Mouse (Mus musculus): ENCODE results near the gene Bag2. TPM values are rescaled to one million over a fixed set of nuclear protein-coding genes. Genes with fewer than 3 reads are reported as not detected.
A peak's percentile ranks its signal among the peaks of the same experiment; 100 is the strongest.
"Not testable (repeated sequence)": the region's sequence is repeated elsewhere in the genome, so short reads cannot be mapped to it uniquely, and the experiment has no call there.

Bag2 gene
- polyA plus RNA-seq, 1 experiment from 2014 or later: 20.8 TPM

GRCm38 (mm10) chr1:33744815-33745214, 12.8 kb downstream of the Bag2 start:
- not testable (repeated sequence) for ATAC-seq (ENCODE audit: low FRiP score, low read depth); H3K27ac ChIP-seq; H3K4me1 ChIP-seq; H3K9ac ChIP-seq; H3K4me3 ChIP-seq; H3K9me3 ChIP-seq; H3K4me2 ChIP-seq (replicated peaks); H3K27me3 ChIP-seq (replicated peaks)
- H3K36me3 ChIP-seq: peaks cover 13% of the 10 kb centered on the region
- 96% methylated on average over 9 of the region's 9 CpGs for WGBS

- H3K9me3 ChIP-seq: no peaks in the 10 kb centered on the region
- no peak for ATAC-seq (ENCODE audit: low FRiP score, low read depth)
- no peaks in the 10 kb centered on the region for H3K27me3 ChIP-seq (replicated peaks)
- no peak overlapping the region for H3K27ac ChIP-seq
- no peaks in the 10 kb centered on the region for H3K4me1 ChIP-seq
- H3K4me2 ChIP-seq (replicated peaks): no peak overlapping the region
- H3K4me3 ChIP-seq: no peak overlapping the region
- WGBS: 22% methylated on average over 8 of the region's 8 CpGs
- no peak overlapping the region for H3K9ac ChIP-seq
- H3K36me3 ChIP-seq: peaks cover 24% of the 10 kb centered on the region
These were observed 14.7 kb downstream of the Bag2 start for GRCm38 (mm10) chr1:33742903-33743302.

GRCm38 (mm10) chr1:33739302-33739701, 18.3 kb downstream of the Bag2 start:
- peak; percentile 73 for ATAC-seq (ENCODE audit: low FRiP score, low read depth)
- no peak overlapping the region for H3K9ac ChIP-seq
- no peak overlapping the region for H3K4me3 ChIP-seq
- peaks cover 50% of the 10 kb centered on the region for H3K36me3 ChIP-seq
- H3K27ac ChIP-seq: no peak overlapping the region
- H3K4me1 ChIP-seq: no peaks in the 10 kb centered on the region
- H3K4me2 ChIP-seq (replicated peaks): no peak overlapping the region
- no peaks in the 10 kb centered on the region for H3K9me3 ChIP-seq
- no peaks in the 10 kb centered on the region for H3K27me3 ChIP-seq (replicated peaks)
- 32% methylated on average over 12 of the region's 12 CpGs for WGBS

- H3K4me2 ChIP-seq (replicated peaks): no peak overlapping the region
- no peak overlapping the region for H3K4me3 ChIP-seq
- H3K27me3 ChIP-seq (replicated peaks): no peaks in the 10 kb centered on the region
- peaks cover 50% of the 10 kb centered on the region for H3K36me3 ChIP-seq
- no peaks in the 10 kb centered on the region for H3K4me1 ChIP-seq
- WGBS: 90% methylated on average over 11 of the region's 11 CpGs
- ATAC-seq (ENCODE audit: low FRiP score, low read depth): no peak
- H3K27ac ChIP-seq: no peak overlapping the region
- no peaks in the 10 kb centered on the region for H3K9me3 ChIP-seq
- no peak overlapping the region for H3K9ac ChIP-seq
These were observed 18.8 kb downstream of the Bag2 start for GRCm38 (mm10) chr1:33738681-33739278.

- 94% methylated on average over 11 of the region's 11 CpGs for WGBS
- Histone ChIP-seq H3K4me1 (no peaks in the 10 kb centered on the region), H3K4me2 (replicated peaks) (no peak overlapping the region), H3K27me3 (replicated peaks) (no peaks in the 10 kb centered on the region), H3K36me3 (peaks cover 50% of the 10 kb centered on the region), H3K4me3 (no peak overlapping the region), H3K27ac (no peak overlapping the region), H3K9me3 (no peaks in the 10 kb centered on the region), H3K9ac (no peak overlapping the region)
- ATAC-seq (ENCODE audit: low FRiP score, low read depth): no peak
These were observed 19.3 kb downstream of the Bag2 start for GRCm38 (mm10) chr1:33738281-33738680.

GRCm38 (mm10) chr1:33734001-33734685, 23.5 kb downstream of the Bag2 start:
- Histone ChIP-seq H3K4me3 (no peak overlapping the region), H3K27me3 (replicated peaks) (no peaks in the 10 kb centered on the region), H3K4me1 (no peaks in the 10 kb centered on the region), H3K9ac (no peak overlapping the region), H3K4me2 (replicated peaks) (no peak overlapping the region), H3K27ac (no peak overlapping the region), H3K36me3 (peaks cover 60% of the 10 kb centered on the region), H3K9me3 (no peaks in the 10 kb centered on the region)
- 55% methylated on average over 5 of the region's 5 CpGs for WGBS
- ATAC-seq (ENCODE audit: low FRiP score, low read depth): peak; percentile 52; the same call in 1 of the 2 replicates

- ATAC-seq (ENCODE audit: low FRiP score, low read depth): no peak
- no peak overlapping the region for H3K4me3 ChIP-seq
- 91% methylated on average over 9 of the region's 9 CpGs for WGBS
- H3K9ac ChIP-seq: no peak overlapping the region
- H3K4me2 ChIP-seq (replicated peaks): no peak overlapping the region
- no peaks in the 10 kb centered on the region for H3K9me3 ChIP-seq
- H3K27me3 ChIP-seq (replicated peaks): no peaks in the 10 kb centered on the region
- no peaks in the 10 kb centered on the region for H3K4me1 ChIP-seq
- H3K27ac ChIP-seq: no peak overlapping the region
- peaks cover 60% of the 10 kb centered on the region for H3K36me3 ChIP-seq
These were observed 24.6 kb downstream of the Bag2 start for GRCm38 (mm10) chr1:33733044-33733443.

- WGBS: 95% methylated on average over 5 of the region's 5 CpGs
- Histone ChIP-seq H3K36me3 (peaks cover 55% of the 10 kb centered on the region), H3K9ac (no peak overlapping the region), H3K27me3 (replicated peaks) (no peaks in the 10 kb centered on the region), H3K4me3 (no peak overlapping the region), H3K27ac (no peak overlapping the region), H3K9me3 (no peaks in the 10 kb centered on the region), H3K4me2 (replicated peaks) (no peak overlapping the region), H3K4me1 (peaks cover 5% of the 10 kb centered on the region)
- no peak for ATAC-seq (ENCODE audit: low FRiP score, low read depth)
These were observed 32.5 kb downstream of the Bag2 start for GRCm38 (mm10) chr1:33725086-33725485.

GRCm38 (mm10) chr1:33724516-33724915, 33.1 kb downstream of the Bag2 start:
- no peak overlapping the region for H3K9ac ChIP-seq
- no peak for ATAC-seq (ENCODE audit: low FRiP score, low read depth)
- H3K4me3 ChIP-seq: no peak overlapping the region
- H3K36me3 ChIP-seq: peaks cover 55% of the 10 kb centered on the region
- no peaks in the 10 kb centered on the region for H3K27me3 ChIP-seq (replicated peaks)
- no peak overlapping the region for H3K27ac ChIP-seq
- WGBS: 90% methylated on average over 6 of the region's 6 CpGs
- H3K9me3 ChIP-seq: no peaks in the 10 kb centered on the region
- H3K4me1 ChIP-seq: peaks cover 5% of the 10 kb centered on the region
- H3K4me2 ChIP-seq (replicated peaks): no peak overlapping the region

- Histone ChIP-seq H3K9me3 (no peaks in the 10 kb centered on the region), H3K4me2 (replicated peaks) (peak overlapping the region; percentile 65), H3K4me1 (peaks cover 5% of the 10 kb centered on the region), H3K27me3 (replicated peaks) (no peaks in the 10 kb centered on the region), H3K36me3 (peaks cover 30% of the 10 kb centered on the region), H3K4me3 (no peak overlapping the region), H3K27ac (no peak overlapping the region), H3K9ac (no peak overlapping the region)
- ATAC-seq (ENCODE audit: low FRiP score, low read depth): no peak
- 83% methylated on average over 7 of the region's 7 CpGs for WGBS
These were observed 36.6 kb downstream of the Bag2 start for GRCm38 (mm10) chr1:33721020-33721419.

- Histone ChIP-seq H3K4me3 (peak overlapping the region; percentile 83), H3K36me3 (peaks cover 22% of the 10 kb centered on the region), H3K27ac (peak overlapping the region; percentile 72; the same call in 1 of the 2 replicates), H3K4me2 (replicated peaks) (peak overlapping the region; percentile 65), H3K9me3 (no peaks in the 10 kb centered on the region), H3K9ac (peak overlapping the region; percentile 87), H3K4me1 (peaks cover 5% of the 10 kb centered on the region), H3K27me3 (replicated peaks) (no peaks in the 10 kb centered on the region)
- WGBS: under 1% methylated on average over 40 of the region's 41 CpGs
- ATAC-seq (ENCODE audit: low FRiP score, low read depth): peak; percentile 80
These were observed 37.4 kb downstream of the Bag2 start for GRCm38 (mm10) chr1:33720231-33720630.

- Histone ChIP-seq H3K36me3 (peaks cover 18% of the 10 kb centered on the region), H3K4me2 (replicated peaks) (peak within 1 kb of the TSS; percentile 65), H3K9ac (peak within 1 kb of the TSS; percentile 87), H3K9me3 (no peaks in the 10 kb centered on the region), H3K4me3 (peak within 1 kb of the TSS; percentile 83), H3K27me3 (replicated peaks) (no peaks in the 10 kb centered on the region), H3K4me1 (peaks cover 5% of the 10 kb centered on the region), H3K27ac (peak within 1 kb of the TSS; percentile 72; the same call in 1 of the 2 replicates)
- under 1% methylated on average over 54 of the region's 54 CpGs for WGBS
- ATAC-seq (ENCODE audit: low FRiP score, low read depth): peak; percentile 97
These were observed 37.8 kb downstream of the Bag2 start, which contains the start of gene Rab23 for GRCm38 (mm10) chr1:33719733-33720225. Rab23 (plus strand) TSS chr1:33719887.

Data from neural tube, embryonic 12.5 days (tissue).